Mouse (Mus musculus): ENCODE measurements around the gene Gne. TPM values are rescaled to one million over a fixed set of nuclear protein-coding genes. Genes with fewer than 3 reads are reported as not detected.

The Gne gene
- polyA plus RNA-seq, 1 experiment, result 23.3 TPM

DNA sequence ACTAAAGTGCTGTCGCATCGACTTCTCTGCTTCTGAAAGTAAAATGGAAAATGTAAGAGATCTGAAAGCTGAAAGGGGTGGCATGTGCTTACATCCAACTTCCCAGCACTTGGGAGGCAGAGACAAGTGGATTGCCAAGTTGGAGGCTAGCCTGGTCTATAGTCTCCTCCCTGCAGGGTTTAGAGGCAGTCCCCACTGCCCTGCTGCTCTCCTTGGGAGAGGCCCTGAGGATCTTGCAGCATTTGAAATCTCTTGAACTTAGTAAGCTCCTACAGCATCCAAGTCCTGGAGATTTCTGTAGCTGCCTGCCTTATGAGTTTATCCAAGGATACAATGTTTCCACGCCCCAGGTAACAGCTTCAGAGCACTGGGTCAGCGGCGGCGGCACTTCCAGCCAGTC is 24.3 kb upstream of the Gne start:
- 89% methylated on average over 6 of the region's 6 CpGs for WGBS
- Histone ChIP-seq H3K27ac (ENCODE audit: insufficient read depth, low read length) (no peak overlapping the region), H3K27me3 (ENCODE audit: control insufficient read depth, insufficient read depth, low read length) (no peaks in the 10 kb centered on the region; the same call in 1 of the 2 replicates), H3K4me3 (replicated peaks; ENCODE audit: insufficient read depth, low read depth, low read length) (no peak overlapping the region), H3K4me1 (ENCODE audit: control insufficient read depth, insufficient read depth, low read length) (no peaks in the 10 kb centered on the region)
- DNase-seq, result no peak
- no peak for TF ChIP-seq POLR2A (IDR thresholded peaks at IDR 0.05; ENCODE audit: borderline replicate concordance, insufficient read depth, low read length)
- TF ChIP-seq CTCF (IDR thresholded peaks at IDR 0.05; ENCODE audit: borderline replicate concordance, insufficient read depth, low read depth, low read length), result no peak

DNA sequence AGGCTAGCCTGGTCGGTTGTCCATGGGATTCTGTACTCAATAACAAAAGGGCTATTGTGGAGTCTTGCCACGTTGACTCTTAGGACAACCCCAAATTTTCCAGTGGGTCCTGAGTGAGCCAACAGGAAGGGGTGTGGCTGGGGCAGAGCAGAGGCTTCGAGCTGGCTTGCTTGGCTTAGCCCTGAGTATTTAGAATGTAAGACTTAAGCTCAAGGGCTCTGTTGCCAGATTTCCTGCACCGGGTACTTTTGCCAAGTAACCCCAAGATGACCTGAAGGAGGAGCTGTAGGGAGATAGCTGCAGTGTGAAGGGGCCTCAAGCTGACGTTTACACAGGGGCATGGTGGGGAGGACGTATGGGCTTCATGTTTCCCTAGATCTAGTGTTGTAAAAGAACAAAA is 23.4 kb upstream of the Gne start:
- H3K27me3 ChIP-seq (ENCODE audit: control insufficient read depth, insufficient read depth, low read length), result no peaks in the 10 kb centered on the region; the same call in 1 of the 2 replicates
- no peaks in the 10 kb centered on the region for H3K4me1 ChIP-seq (ENCODE audit: control insufficient read depth, insufficient read depth, low read length)
- DNase-seq, result no peak
- TF ChIP-seq POLR2A (IDR thresholded peaks at IDR 0.05; ENCODE audit: borderline replicate concordance, insufficient read depth, low read length), result no peak
- no peak for TF ChIP-seq CTCF (IDR thresholded peaks at IDR 0.05; ENCODE audit: borderline replicate concordance, insufficient read depth, low read depth, low read length)
- 32% methylated on average over 6 of the region's 6 CpGs for WGBS
- no peak overlapping the region for H3K4me3 ChIP-seq (replicated peaks; ENCODE audit: insufficient read depth, low read depth, low read length)
- H3K27ac ChIP-seq (ENCODE audit: insufficient read depth, low read length), result no peak overlapping the region

DNA sequence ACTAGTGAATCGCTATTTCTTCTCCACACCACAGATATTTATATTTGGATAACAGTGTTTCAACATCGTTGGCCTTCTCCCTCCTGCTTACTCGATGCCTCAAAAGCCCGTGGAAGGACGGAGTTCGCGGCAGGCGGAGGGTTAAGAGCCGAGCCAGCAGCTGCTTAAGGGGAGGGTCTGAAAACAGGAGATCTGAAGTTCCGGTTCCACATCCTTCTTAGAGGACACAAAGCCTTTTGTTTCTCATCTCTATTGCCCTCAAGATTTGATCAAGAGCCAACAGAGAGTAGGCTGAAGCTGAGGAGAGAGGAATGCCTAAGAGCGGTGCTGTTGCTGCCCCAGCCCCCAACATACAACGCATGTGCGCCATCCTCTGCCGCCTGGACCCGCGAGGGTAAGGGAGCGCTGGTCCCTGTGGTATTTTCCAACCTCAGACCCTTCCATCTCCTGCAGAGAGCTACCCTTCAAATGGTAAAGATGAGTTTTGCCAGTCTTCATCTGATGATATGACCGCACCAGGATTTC is 22.4 kb upstream of the Gne start:
- TF ChIP-seq CTCF (IDR thresholded peaks at IDR 0.05; ENCODE audit: borderline replicate concordance, insufficient read depth, low read depth, low read length) (no peak), POLR2A (IDR thresholded peaks at IDR 0.05; ENCODE audit: borderline replicate concordance, insufficient read depth, low read length) (no peak)
- Histone ChIP-seq H3K27me3 (ENCODE audit: control insufficient read depth, insufficient read depth, low read length) (no peaks in the 10 kb centered on the region; the same call in 1 of the 2 replicates), H3K4me3 (replicated peaks; ENCODE audit: insufficient read depth, low read depth, low read length) (no peak overlapping the region), H3K27ac (ENCODE audit: insufficient read depth, low read length) (no peak overlapping the region), H3K4me1 (ENCODE audit: control insufficient read depth, insufficient read depth, low read length) (no peaks in the 10 kb centered on the region)
- WGBS, result 19% methylated on average over 18 of the region's 18 CpGs
- DNase-seq, result no peak

DNA sequence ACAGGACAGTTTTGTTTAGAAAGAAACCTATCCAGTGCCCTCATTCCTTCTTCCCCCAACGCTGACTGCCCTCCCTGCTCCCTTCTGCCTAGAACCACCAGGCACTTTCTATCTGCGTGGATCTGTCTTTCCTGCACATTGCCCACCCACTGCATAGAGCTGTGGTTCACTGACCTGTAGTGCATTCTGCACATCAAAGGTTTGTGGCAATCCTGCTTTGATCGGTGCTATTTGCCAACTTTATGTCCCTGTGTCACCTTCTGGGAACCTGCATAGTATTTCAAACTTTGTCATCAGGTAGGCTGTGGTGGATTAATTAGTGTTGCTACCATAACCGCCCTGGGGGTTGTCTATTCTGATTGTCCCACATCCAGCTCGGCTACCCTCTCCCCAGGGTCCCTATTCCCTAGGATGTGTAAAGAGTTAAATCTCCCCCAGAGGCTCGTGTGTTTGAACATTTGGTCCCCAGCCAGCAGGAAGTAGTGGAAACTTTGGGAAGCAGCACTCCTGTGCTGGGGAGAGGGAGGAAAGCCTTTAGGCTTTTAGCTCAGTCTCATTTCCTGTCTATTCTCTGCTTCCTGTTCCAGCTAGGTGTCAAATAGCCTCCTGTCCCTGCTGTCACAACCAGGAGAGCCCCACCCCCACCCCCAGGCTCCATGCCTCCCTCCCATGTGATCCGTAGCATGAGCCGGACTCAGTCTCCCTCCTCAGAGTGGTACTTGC is 20.4 kb upstream of the Gne start:
- H3K4me3 ChIP-seq (replicated peaks; ENCODE audit: insufficient read depth, low read depth, low read length), result no peak overlapping the region
- no peak overlapping the region for H3K27ac ChIP-seq (ENCODE audit: insufficient read depth, low read length)
- TF ChIP-seq CTCF (IDR thresholded peaks at IDR 0.05; ENCODE audit: borderline replicate concordance, insufficient read depth, low read depth, low read length), result no peak
- TF ChIP-seq POLR2A (IDR thresholded peaks at IDR 0.05; ENCODE audit: borderline replicate concordance, insufficient read depth, low read length), result no peak
- DNase-seq, result no peak
- H3K4me1 ChIP-seq (ENCODE audit: control insufficient read depth, insufficient read depth, low read length), result no peaks in the 10 kb centered on the region
- no peaks in the 10 kb centered on the region; the same call in 1 of the 2 replicates for H3K27me3 ChIP-seq (ENCODE audit: control insufficient read depth, insufficient read depth, low read length)
- WGBS, result 56% methylated on average over 8 of the region's 8 CpGs

DNA sequence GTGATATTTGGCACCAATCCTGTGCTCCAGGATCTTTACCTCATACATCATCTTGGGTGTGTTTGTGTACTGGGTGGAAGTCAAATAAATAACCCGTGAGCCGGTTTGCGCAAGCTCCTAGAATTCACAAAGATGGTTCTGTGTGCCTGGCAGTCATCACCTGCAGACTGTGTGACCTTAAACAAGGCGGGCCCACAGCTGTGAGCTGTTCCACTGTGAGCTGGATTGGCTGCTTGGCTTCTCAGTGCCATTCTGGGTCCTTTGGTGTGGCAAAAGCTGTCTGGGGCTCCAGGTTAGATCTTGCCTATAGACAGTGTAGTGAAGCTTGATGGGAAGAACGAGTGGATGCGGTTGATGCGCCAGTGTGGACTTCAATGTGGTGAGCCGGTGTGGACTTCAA is 19.6 kb upstream of the Gne start:
- TF ChIP-seq CTCF (IDR thresholded peaks at IDR 0.05; ENCODE audit: borderline replicate concordance, insufficient read depth, low read depth, low read length), result no peak
- TF ChIP-seq POLR2A (IDR thresholded peaks at IDR 0.05; ENCODE audit: borderline replicate concordance, insufficient read depth, low read length), result no peak
- WGBS, result 87% methylated on average over 8 of the region's 8 CpGs
- DNase-seq, result no peak
- no peaks in the 10 kb centered on the region; the same call in 1 of the 2 replicates for H3K27me3 ChIP-seq (ENCODE audit: control insufficient read depth, insufficient read depth, low read length)
- no peaks in the 10 kb centered on the region for H3K4me1 ChIP-seq (ENCODE audit: control insufficient read depth, insufficient read depth, low read length)
- no peak overlapping the region for H3K27ac ChIP-seq (ENCODE audit: insufficient read depth, low read length)
- no peak overlapping the region for H3K4me3 ChIP-seq (replicated peaks; ENCODE audit: insufficient read depth, low read depth, low read length)

DNA sequence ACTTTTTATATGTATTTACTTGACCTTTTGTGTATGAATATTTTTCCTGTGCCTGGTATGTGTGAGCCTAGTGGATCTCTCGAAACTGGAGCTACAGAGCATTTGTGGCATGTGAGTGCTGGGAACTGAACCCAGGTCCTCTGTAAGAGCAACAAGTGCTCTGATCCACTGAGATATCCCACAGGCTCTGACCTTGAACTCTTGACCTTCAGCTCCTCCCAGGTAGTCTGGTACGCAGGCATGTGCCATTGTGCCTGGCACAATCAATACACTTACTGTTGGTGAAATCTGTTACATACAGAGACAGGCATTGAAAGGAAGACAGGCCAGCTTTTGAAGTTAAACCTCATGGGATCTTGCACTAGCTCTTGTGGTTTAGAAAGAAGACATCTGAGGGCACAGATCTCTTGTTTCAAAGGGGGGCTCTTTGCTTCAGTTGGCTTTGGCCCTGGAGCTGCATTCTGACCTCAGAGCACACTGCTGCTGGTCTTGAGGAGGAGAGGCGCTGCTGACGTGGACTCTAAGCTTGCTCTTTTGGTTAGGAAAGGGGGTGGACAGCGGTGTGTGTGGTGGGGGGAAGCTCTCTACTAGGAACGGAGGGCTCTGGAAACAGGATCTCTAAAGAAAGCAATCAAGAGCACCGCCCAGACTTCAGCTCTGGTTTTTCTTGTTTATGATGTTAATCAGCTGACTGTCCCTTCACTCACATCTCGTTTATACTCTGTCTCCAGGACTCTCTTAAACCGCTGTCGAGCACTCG is 13.8 kb upstream of the Gne start:
- no peak overlapping the region for H3K4me3 ChIP-seq (replicated peaks; ENCODE audit: insufficient read depth, low read depth, low read length)
- WGBS, result 67% methylated on average over 11 of the region's 11 CpGs
- H3K4me1 ChIP-seq (ENCODE audit: control insufficient read depth, insufficient read depth, low read length), result no peaks in the 10 kb centered on the region
- no peak overlapping the region for H3K27ac ChIP-seq (ENCODE audit: insufficient read depth, low read length)
- no peak for DNase-seq
- TF ChIP-seq CTCF (IDR thresholded peaks at IDR 0.05; ENCODE audit: borderline replicate concordance, insufficient read depth, low read depth, low read length) (no peak), POLR2A (IDR thresholded peaks at IDR 0.05; ENCODE audit: borderline replicate concordance, insufficient read depth, low read length) (no peak)
- no peaks in the 10 kb centered on the region for H3K27me3 ChIP-seq (ENCODE audit: control insufficient read depth, insufficient read depth, low read length)

DNA sequence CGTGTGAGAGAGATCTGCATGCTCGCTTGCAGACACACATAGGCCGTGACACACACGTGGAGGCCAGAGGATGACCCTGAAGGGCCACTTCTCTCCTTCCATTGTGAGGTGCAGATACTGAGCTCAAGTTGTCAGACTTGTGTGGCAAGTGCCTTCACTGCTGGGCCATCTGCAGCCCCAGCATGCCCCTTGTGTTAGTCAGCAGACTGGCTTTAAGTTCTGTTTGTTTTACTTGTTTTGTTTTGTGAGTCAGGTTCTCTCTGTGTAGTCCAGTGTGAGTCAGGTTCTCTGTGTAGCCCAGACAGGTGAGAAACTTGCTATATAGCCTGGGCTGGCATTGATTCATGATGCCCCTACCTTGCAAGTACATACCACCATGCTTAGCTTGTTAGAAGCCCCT is 10.5 kb upstream of the Gne start:
- Histone ChIP-seq H3K4me1 (ENCODE audit: control insufficient read depth, insufficient read depth, low read length) (no peaks in the 10 kb centered on the region), H3K27me3 (ENCODE audit: control insufficient read depth, insufficient read depth, low read length) (no peaks in the 10 kb centered on the region), H3K4me3 (replicated peaks; ENCODE audit: insufficient read depth, low read depth, low read length) (no peak overlapping the region), H3K27ac (ENCODE audit: insufficient read depth, low read length) (no peak overlapping the region)
- 91% methylated on average over 4 of the region's 4 CpGs for WGBS
- DNase-seq, result no peak
- TF ChIP-seq CTCF (IDR thresholded peaks at IDR 0.05; ENCODE audit: borderline replicate concordance, insufficient read depth, low read depth, low read length) (no peak), POLR2A (IDR thresholded peaks at IDR 0.05; ENCODE audit: borderline replicate concordance, insufficient read depth, low read length) (no peak)
